Mouse (Mus musculus): ENCODE measurements around the gene Gmcl1.
A peak's percentile ranks its signal among the peaks of the same experiment; 100 is the strongest.

The Gmcl1 gene

GRCm38 (mm10) chr6:86733183-86733876, at the start of gene Gmcl1:
Gene Gmcl1, minus strand, starts transcription at chr6:86733383.
- peak; percentile 96 for DNase-seq

GRCm38 (mm10) chr6:86782342-86782741, 49.2 kb upstream of the Gmcl1 start:
- DNase-seq = no peak

- no peak for DNase-seq
These were observed 48.3 kb upstream of the Gmcl1 start for GRCm38 (mm10) chr6:86781361-86781957.

- DNase-seq = no peak
These were observed 45.9 kb upstream of the Gmcl1 start for GRCm38 (mm10) chr6:86778910-86779594.

- no peak for DNase-seq
These were observed 44.0 kb upstream of the Gmcl1 start for GRCm38 (mm10) chr6:86777181-86777580.

GRCm38 (mm10) chr6:86776706-86777071, 43.5 kb upstream of the Gmcl1 start:
- no peak for DNase-seq

GRCm38 (mm10) chr6:86776001-86776705, 43.0 kb upstream of the Gmcl1 start:
- DNase-seq = no peak

- no peak for DNase-seq
These were observed 41.8 kb upstream of the Gmcl1 start for GRCm38 (mm10) chr6:86774937-86775336.

GRCm38 (mm10) chr6:86773830-86774229, 40.6 kb upstream of the Gmcl1 start:
- no peak for DNase-seq

- DNase-seq = no peak
These were observed 39.4 kb upstream of the Gmcl1 start for GRCm38 (mm10) chr6:86772631-86773030.

- DNase-seq = peak in 1 of 2 experiments; percentile 34
These were observed 35.8 kb upstream of the Gmcl1 start for GRCm38 (mm10) chr6:86768938-86769337.

GRCm38 (mm10) chr6:86768186-86768776, 35.1 kb upstream of the Gmcl1 start:
- no peak for DNase-seq

GRCm38 (mm10) chr6:86767465-86767864, 34.3 kb upstream of the Gmcl1 start:
- DNase-seq = no peak

- DNase-seq = peak in 1 of 2 experiments; percentile 46
These were observed 32.5 kb upstream of the Gmcl1 start for GRCm38 (mm10) chr6:86765637-86766059.

GRCm38 (mm10) chr6:86754105-86754863, 21.1 kb upstream of the Gmcl1 start:
- DNase-seq = no peak

GRCm38 (mm10) chr6:86752843-86753485, 19.8 kb upstream of the Gmcl1 start:
- DNase-seq = no peak

GRCm38 (mm10) chr6:86750961-86751360, 17.8 kb upstream of the Gmcl1 start:
- no peak for DNase-seq

- no peak for DNase-seq
These were observed 16.6 kb upstream of the Gmcl1 start for GRCm38 (mm10) chr6:86749817-86750216.

- DNase-seq = peak in 1 of 2 experiments; percentile 63
These were observed 14.0 kb upstream of the Gmcl1 start for GRCm38 (mm10) chr6:86747171-86747570.

GRCm38 (mm10) chr6:86740652-86741051, 7.5 kb upstream of the Gmcl1 start:
- no peak for DNase-seq

GRCm38 (mm10) chr6:86736830-86737229, 3.6 kb upstream of the Gmcl1 start:
- no peak for DNase-seq

- no peak for DNase-seq
These were observed 3.1 kb upstream of the Gmcl1 start for GRCm38 (mm10) chr6:86736313-86736712.
